Mouse (Mus musculus) hematopoietic stem cell, adult 5-6 weeks (primary cell): ENCODE measurements around the gene Gm8068. TPM values are rescaled to one million over a fixed set of nuclear protein-coding genes. Genes with fewer than 3 reads are reported as not detected.
"Not testable (repeated sequence)": the region's sequence is repeated elsewhere in the genome, so short reads cannot be mapped to it uniquely, and the experiment has no call there.

Experiments used
- ATAC-seq, 2 experiments: fragments of 125-278 bp in 1 of 2; replicated peaks in 1 of 2; 2 replicates each; pipeline ENCODE4 v1.8.0; 2016 to 2017; ENCODE audit warnings: inconsistent platforms in 2 of 2, mild to moderate bottlenecking in 2 of 2, moderate number of reproducible peaks in 2 of 2, low read depth in 1 of 2, moderate TSS enrichment in 1 of 2; ENCODE audit not compliant: low FRiP score in 2 of 2, poor library complexity in 2 of 2, severe bottlenecking in 2 of 2, insufficient read depth in 1 of 2, low TSS enrichment in 1 of 2
- total RNA-seq: library from RNA; stranded (forward); fragments of 172-1452, 232-1000 nt; gene quantifications from 2 replicates; pipeline ENCODE4 v1.2.3, GENCODE M21; 2017

Gene Gm8068
- not detected in 2 replicates for total RNA-seq

- ATAC-seq = not testable (repeated sequence)
These were observed at the start of gene Gm8068 for GRCm38 (mm10) chr14:41701785-41702184. TSS of gene Gm8068 (minus strand) at chr14:41701885.

- not testable (repeated sequence) for ATAC-seq
These were observed 48.8 kb upstream of the Gm8068 start, which contains the start of gene Gm7929 for GRCm38 (mm10) chr14:41750514-41750913. TSS of gene Gm7929 (minus strand) at chr14:41750614.

- not testable (repeated sequence) for ATAC-seq
These were observed 21.8 kb upstream of the Gm8068 start for GRCm38 (mm10) chr14:41723437-41723836.

GRCm38 (mm10) chr14:41717180-41717579, 15.5 kb upstream of the Gm8068 start:
- ATAC-seq = not testable (repeated sequence)

- not testable (repeated sequence) for ATAC-seq
These were observed 53.5 kb downstream of the Gm8068 start for GRCm38 (mm10) chr14:41648176-41648575.

Other genes with a start within 250 kb of the Gm8068 start
- gene Gm7954, start 248.4 kb downstream of the Gm8068 start, total RNA-seq = not detected in 2 replicates
- gene Gm3486, start 212.4 kb downstream of the Gm8068 start, total RNA-seq = not detected in 2 replicates
- gene Gm7970, start 146.3 kb downstream of the Gm8068 start, total RNA-seq = not detected in 2 replicates
- not detected in 2 replicates for gene 1700049E17Rik2, start 128.7 kb downstream of the Gm8068 start, total RNA-seq
- gene Gm3072, start 77.3 kb downstream of the Gm8068 start, total RNA-seq = not detected in 2 replicates
- gene Gm3676, start 55.4 kb downstream of the Gm8068 start, total RNA-seq = not detected in 2 replicates
- gene Gm7929, start 48.7 kb upstream of the Gm8068 start, total RNA-seq = not detected in 2 replicates
- gene Gm47189, start 70.6 kb upstream of the Gm8068 start, total RNA-seq = not detected in 2 replicates
- gene Gm7980, start 205.4 kb upstream of the Gm8068 start, total RNA-seq = not detected in 2 replicates
- gene 1700049E17Rik1, start 223.1 kb upstream of the Gm8068 start, total RNA-seq = not detected in 2 replicates
- gene 1700024B05Rik, start 242.1 kb upstream of the Gm8068 start, total RNA-seq = not detected in 2 replicates